Mouse (Mus musculus) CD8-positive naive resting alpha-beta T cell, adult 57 days (primary cell): Measurements from ENCODE around the gene Vmn1r220. TPM values are rescaled to one million over a fixed set of nuclear protein-coding genes. Genes with fewer than 3 reads are reported as not detected.

Experiments used
- total RNA-seq: library from RNA; stranded (reverse); gene quantifications from one replicate; pipeline ENCODE4 v1.2.4, GENCODE M21; 2023

Gene Vmn1r220
- not detected for total RNA-seq

DNA sequence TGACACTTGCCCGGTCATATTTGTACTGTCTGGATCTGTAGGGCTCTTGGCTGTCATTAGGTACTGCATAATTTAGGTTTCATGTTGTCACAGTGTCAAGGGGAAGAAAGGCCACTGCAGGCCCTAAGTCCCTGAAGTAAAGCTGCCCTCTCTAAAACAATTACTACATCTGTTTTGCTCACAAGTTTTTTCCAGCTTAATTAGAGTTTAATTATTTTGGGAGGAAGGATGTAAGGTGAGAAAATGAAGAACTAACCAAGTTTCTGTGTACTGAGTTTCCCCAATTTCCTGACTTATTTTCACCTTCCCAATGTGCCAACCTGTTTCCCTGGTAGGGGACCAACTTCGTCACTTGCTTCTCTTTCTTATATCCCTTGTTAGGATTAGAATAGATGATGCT is at the start of gene Vmn1r220:
Gene Vmn1r220 (minus strand): TSS at position 101 of the 400 bp plus-strand sequence.

DNA sequence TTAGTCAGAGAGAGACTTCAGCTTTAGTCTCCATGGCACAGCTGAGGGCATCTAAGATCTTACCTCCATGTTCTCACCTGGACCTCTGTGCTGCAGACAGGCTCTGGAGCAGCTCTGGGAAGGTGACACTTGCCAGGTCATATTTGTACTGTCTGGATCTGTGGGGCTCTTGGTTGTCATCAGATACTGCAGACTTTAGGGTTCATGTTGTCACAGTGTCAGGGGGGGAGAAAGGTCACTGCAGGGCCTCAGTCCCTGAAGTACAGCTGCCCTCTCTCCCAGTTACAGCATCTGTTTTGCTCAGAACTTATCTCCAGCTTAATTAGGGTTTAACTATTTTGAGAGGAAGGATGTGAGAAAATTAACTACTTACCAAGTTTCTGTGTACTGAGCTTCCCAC is 48.1 kb upstream of the Vmn1r220 start, which contains the start of gene Vmn1r222:
Gene Vmn1r222 (minus strand): TSS at position 101 of the 400 bp plus-strand sequence.

DNA sequence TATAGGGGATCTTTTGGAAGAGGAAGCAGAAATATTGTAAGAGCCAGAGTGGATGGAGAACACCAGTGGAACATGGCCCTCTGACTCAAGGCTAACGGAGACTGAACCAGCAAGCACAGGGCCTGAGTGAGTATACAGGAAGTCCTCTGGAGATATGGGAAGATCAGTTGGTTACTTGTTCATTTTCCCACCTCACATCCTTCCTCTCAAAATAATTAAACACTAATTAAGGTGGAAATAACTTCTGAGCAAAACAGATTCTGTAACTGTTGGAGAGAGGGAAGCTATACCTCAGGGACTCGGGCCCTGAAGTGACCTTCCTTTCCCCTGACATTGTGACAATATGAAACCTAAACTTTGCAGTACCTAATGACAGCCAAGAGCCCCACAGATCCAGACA is 26.1 kb upstream of the Vmn1r220 start, which contains the start of gene Vmn1r221:
Gene Vmn1r221 (plus strand): TSS at position 301 of the 400 bp plus-strand sequence.

DNA sequence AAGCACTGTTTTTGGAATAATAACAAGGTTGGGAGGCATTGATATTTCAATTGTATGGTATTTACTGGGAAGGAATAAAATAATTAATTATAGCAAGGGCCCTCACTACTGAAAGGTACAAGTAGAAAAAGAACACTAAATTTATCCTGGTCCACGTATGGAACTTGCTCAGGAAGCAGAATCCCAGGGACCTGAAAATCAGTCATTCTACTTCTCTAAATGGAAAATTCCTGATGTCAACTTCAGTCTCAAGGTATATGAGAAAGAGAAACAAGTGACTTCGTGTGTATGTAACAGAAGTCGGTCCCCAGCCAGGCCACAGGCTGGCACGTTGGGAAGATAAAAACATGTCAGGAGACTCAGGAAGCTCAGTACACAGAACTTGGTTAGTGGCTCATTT is 28.8 kb downstream of the Vmn1r220 start, which contains the start of gene Vmn1r219:
Gene Vmn1r219 (plus strand): TSS at position 301 of the 400 bp plus-strand sequence.

DNA sequence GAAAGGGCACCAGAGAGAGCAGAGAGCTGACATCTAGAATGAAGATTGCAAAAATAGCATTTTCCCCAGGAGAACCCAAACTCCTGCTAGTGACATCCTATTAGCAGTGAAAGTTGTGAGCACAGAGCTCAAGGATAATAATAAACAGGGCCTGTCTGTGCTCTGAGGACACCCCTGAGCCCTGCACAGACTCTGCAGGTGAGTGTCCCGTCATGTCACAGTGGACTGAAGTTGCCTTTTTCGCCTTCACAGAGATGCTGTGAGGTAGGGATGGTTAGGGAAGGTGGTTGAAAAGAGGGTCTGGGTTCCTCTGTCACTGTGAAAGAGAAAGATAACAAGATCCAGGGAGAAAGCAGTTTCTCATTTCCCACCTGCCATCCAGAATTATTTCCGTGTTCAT is 54.7 kb downstream of the Vmn1r220 start, which contains the start of gene Vmn1r218:
Gene Vmn1r218 (plus strand): TSS at position 57 of the 400 bp plus-strand sequence.

Other genes starting within 250 kb of the Vmn1r220 start
- gene Vmn1r213, start 180.3 kb downstream of the Vmn1r220 start, total RNA-seq = not detected
- gene Vmn1r214, start 157.6 kb downstream of the Vmn1r220 start, total RNA-seq = not detected
- gene Vmn1r215, start 120.0 kb downstream of the Vmn1r220 start, total RNA-seq = not detected
- not detected for gene Vmn1r217, start 69.7 kb downstream of the Vmn1r220 start, total RNA-seq
- gene Vmn1r218, start 54.8 kb downstream of the Vmn1r220 start, total RNA-seq = not detected
- not detected for gene Vmn1r219, start 28.7 kb downstream of the Vmn1r220 start, total RNA-seq
- not detected for gene Vmn1r221, start 26.2 kb upstream of the Vmn1r220 start, total RNA-seq
- not detected for gene Vmn1r222, start 48.0 kb upstream of the Vmn1r220 start, total RNA-seq
- not detected for gene Vmn1r223, start 59.2 kb upstream of the Vmn1r220 start, total RNA-seq
- gene Zfp322a, start 181.2 kb upstream of the Vmn1r220 start, total RNA-seq = 18.6 TPM
- 17.1 TPM for gene Abt1, start 235.9 kb upstream of the Vmn1r220 start, total RNA-seq